Mouse (Mus musculus) heart, embryonic 14.5 days (tissue): Measurements from ENCODE around the gene Hmgb2. TPM values are rescaled to one million over a fixed set of nuclear protein-coding genes. Genes with fewer than 3 reads are reported as not detected.

Experiments used
- ATAC-seq: fragments of 200-750 bp; cut with Nextera tagmentation; 2 replicates; pipeline ENCODE4 v1.8.0; 2017; ENCODE audit warnings: low read depth, moderate TSS enrichment; ENCODE audit not compliant: insufficient number of reproducible peaks, insufficient read depth, low FRiP score
- H3K27ac ChIP-seq, 2 experiments: fragments of 200-500 bp in 1 of 2; fragments of 300-500 bp in 1 of 2; sonication (generic) in 1 of 2; replicated peaks in 1 of 2; 2 replicates each; pipeline ENCODE4 v1.5.1; 2012 to 2014; ENCODE audit warnings: low read depth in 2 of 2, low read length in 2 of 2, control low read depth in 1 of 2, mild to moderate bottlenecking in 1 of 2, mixed read lengths in 1 of 2; ENCODE audit not compliant: control insufficient read depth in 1 of 2, insufficient read depth in 1 of 2
- H3K27me3 ChIP-seq: fragments of 300-500 bp; sonication (generic); 2 replicates; pipeline ENCODE4 v1.6.1; 2014; ENCODE audit warnings: mild to moderate bottlenecking, low read length, control low read depth; ENCODE audit not compliant: control insufficient read depth, insufficient read depth
- H3K36me3 ChIP-seq: fragments of 300-500 bp; sonication (generic); 2 replicates; pipeline ENCODE4 v1.6.1; 2014; ENCODE audit warnings: mild to moderate bottlenecking, control low read depth, low read length, mixed read lengths; ENCODE audit not compliant: control insufficient read depth, insufficient read depth
- H3K4me1 ChIP-seq, 2 experiments: fragments of 200-500 bp in 1 of 2; fragments of 300-500 bp in 1 of 2; sonication (generic) in 1 of 2; 2 replicates each; pipeline ENCODE4 v1.6.1; 2012 to 2014; ENCODE audit warnings: low read length in 2 of 2, control low read depth in 1 of 2, mixed read lengths in 1 of 2; ENCODE audit not compliant: control insufficient read depth in 2 of 2, insufficient read depth in 2 of 2
- H3K4me2 ChIP-seq: fragments of 300-500 bp; sonication (generic); 2 replicates; pipeline ENCODE4 v1.6.1; 2014; ENCODE audit warnings: mild to moderate bottlenecking, low read length
- H3K4me3 ChIP-seq, 2 experiments: fragments of 200-500 bp in 1 of 2; fragments of 300-500 bp in 1 of 2; sonication (generic) in 1 of 2; 2 replicates each; pipeline ENCODE4 v1.5.1; 2012 to 2014; ENCODE audit warnings: low read length in 2 of 2, mild to moderate bottlenecking in 2 of 2, control low read depth in 1 of 2, low read depth in 1 of 2, moderate library complexity in 1 of 2; ENCODE audit not compliant: control insufficient read depth in 1 of 2, insufficient read depth in 1 of 2
- H3K9ac ChIP-seq: fragments of 300-500 bp; sonication (generic); 2 replicates; pipeline ENCODE4 v1.6.1; 2014; ENCODE audit warnings: mild to moderate bottlenecking, low read length
- H3K9me3 ChIP-seq: fragments of 300-500 bp; sonication (generic); 2 replicates; pipeline ENCODE4 v1.6.1; 2016; ENCODE audit warnings: low read length, control low read depth; ENCODE audit not compliant: control insufficient read depth
- WGBS: fragments of 180-500 bp; shearing (Covaris S2); extraction: QIAGEN DNeasy Blood & Tissue Kit; methylation state at CpG from one replicate; pipeline ENCODE4 v1.1.7; 2014; 5-methylcytosine and 5-hydroxymethylcytosine counted together
- polyA plus RNA-seq: library from polyadenylated mRNA; unstranded; fragments of >200 nt; fragmentation: Nextera tagmentation; extraction: Ambion mirVana; gene quantifications from 2 replicates; pipeline ENCODE4 v1.2.1, GENCODE M21; 2014

Gene Hmgb2
- polyA plus RNA-seq, 1 experiment from 2014 or later: 259 TPM

GRCm38 (mm10) chr8:57530238-57530637 is 18.5 kb downstream of the Hmgb2 start:
- Histone ChIP-seq H3K4me3 (peak overlapping the region in 1 of 2 experiments; percentile 20; a peak in 2 of 4 replicates), H3K36me3 (no peaks in the 10 kb centered on the region), H3K27ac (peak overlapping the region; percentile 56 to 57; a peak in 3 of 4 replicates), H3K9ac (peak overlapping the region; percentile 58), H3K4me1 (peaks cover 6 to 10% of the 10 kb centered on the region in 2 experiments), H3K4me2 (peak overlapping the region; percentile 55), H3K27me3 (no peaks in the 10 kb centered on the region), H3K9me3 (no peaks in the 10 kb centered on the region)
- no peak for ATAC-seq
- WGBS: 74% methylated on average over 13 of the region's 13 CpGs

- H3K4me3 ChIP-seq: peak overlapping the region; percentile 3 to 20; a peak in 2 of 4 replicates
- peaks cover 5% of the 10 kb centered on the region for H3K36me3 ChIP-seq
- no peaks in the 10 kb centered on the region for H3K27me3 ChIP-seq
- H3K4me2 ChIP-seq: peak overlapping the region; percentile 55
- peak overlapping the region; percentile 58 for H3K9ac ChIP-seq
- peak overlapping the region; percentile 56 to 57; a peak in 3 of 4 replicates for H3K27ac ChIP-seq
- peaks cover 6 to 10% of the 10 kb centered on the region in 2 experiments for H3K4me1 ChIP-seq
- no peaks in the 10 kb centered on the region for H3K9me3 ChIP-seq
- WGBS: 22% methylated on average over 15 of the region's 15 CpGs
- ATAC-seq: peak; percentile 42; the same call in 1 of the 2 replicates
Observed at GRCm38 (mm10) chr8:57530666-57531349, 19.1 kb downstream of the Hmgb2 start.

- Histone ChIP-seq H3K36me3 (peaks cover 12% of the 10 kb centered on the region), H3K4me2 (no peak overlapping the region), H3K4me3 (no peak overlapping the region), H3K27me3 (no peaks in the 10 kb centered on the region), H3K4me1 (peaks cover 6 to 10% of the 10 kb centered on the region in 2 experiments), H3K27ac (no peak overlapping the region), H3K9me3 (no peaks in the 10 kb centered on the region), H3K9ac (no peak overlapping the region)
- 52% methylated on average over 2 of the region's 2 CpGs for WGBS
- ATAC-seq: no peak
Observed at GRCm38 (mm10) chr8:57532223-57532622, 20.5 kb downstream of the Hmgb2 start.

- Histone ChIP-seq H3K9ac (no peak overlapping the region), H3K4me2 (no peak overlapping the region), H3K27ac (no peak overlapping the region), H3K9me3 (no peaks in the 10 kb centered on the region), H3K27me3 (no peaks in the 10 kb centered on the region), H3K4me3 (no peak overlapping the region), H3K4me1 (peaks cover 6 to 10% of the 10 kb centered on the region in 2 experiments), H3K36me3 (peaks cover 12% of the 10 kb centered on the region)
- 75% methylated on average over 4 of the region's 4 CpGs for WGBS
- no peak for ATAC-seq
Observed at GRCm38 (mm10) chr8:57533106-57533505, 21.4 kb downstream of the Hmgb2 start.

GRCm38 (mm10) chr8:57534495-57534894 is 22.8 kb downstream of the Hmgb2 start:
- ATAC-seq: no peak
- Histone ChIP-seq H3K36me3 (peaks cover 12% of the 10 kb centered on the region), H3K27ac (no peak overlapping the region), H3K4me3 (no peak overlapping the region), H3K27me3 (no peaks in the 10 kb centered on the region), H3K4me1 (peaks cover 6 to 10% of the 10 kb centered on the region in 2 experiments), H3K4me2 (no peak overlapping the region), H3K9ac (no peak overlapping the region), H3K9me3 (no peaks in the 10 kb centered on the region)
- WGBS: 84% methylated on average over 4 of the region's 4 CpGs

GRCm38 (mm10) chr8:57536167-57536566 is 24.5 kb downstream of the Hmgb2 start:
- no peaks in the 10 kb centered on the region for H3K9me3 ChIP-seq
- no peak for ATAC-seq
- 93% methylated on average over 6 of the region's 6 CpGs for WGBS

GRCm38 (mm10) chr8:57538601-57539000 is 26.9 kb downstream of the Hmgb2 start:
- H3K4me1 ChIP-seq: no peaks in the 10 kb centered on the region; a peak in 1 of 4 replicates
- no peaks in the 10 kb centered on the region for H3K9me3 ChIP-seq
- H3K4me3 ChIP-seq: no peak overlapping the region
- no peak overlapping the region for H3K27ac ChIP-seq
- no peak overlapping the region for H3K9ac ChIP-seq
- no peaks in the 10 kb centered on the region for H3K27me3 ChIP-seq
- H3K4me2 ChIP-seq: no peak overlapping the region
- WGBS: 53% methylated on average over 7 of the region's 7 CpGs
- H3K36me3 ChIP-seq: peaks cover 12% of the 10 kb centered on the region
- no peak for ATAC-seq

More at GRCm38 (mm10) chr8:57536167-57536566, 24.5 kb downstream of the Hmgb2 start:
- H3K27ac ChIP-seq: no peak overlapping the region
- H3K9ac ChIP-seq: no peak overlapping the region
- no peak overlapping the region for H3K4me3 ChIP-seq
- H3K4me2 ChIP-seq: no peak overlapping the region
- no peaks in the 10 kb centered on the region for H3K27me3 ChIP-seq
- H3K36me3 ChIP-seq: peaks cover 12% of the 10 kb centered on the region
- peaks cover 2 to 4% of the 10 kb centered on the region in 2 experiments; a peak in 2 of 4 replicates for H3K4me1 ChIP-seq
